Mouse (Mus musculus) limb, embryonic 10.5 days (tissue): ENCODE data around the gene Pspn. TPM values are rescaled to one million over a fixed set of nuclear protein-coding genes. Genes with fewer than 3 reads are reported as not detected.

Source experiments
- DNase-seq: peaks from one replicate; pipeline ENCODE4 v3.0.0-alpha.2; 2017; ENCODE audit warnings: low spot score
- H3K27ac ChIP-seq: fragments of 300-500 bp; sonication (generic); 2 replicates; pipeline ENCODE4 v1.5.1; 2016; ENCODE audit warnings: mild to moderate bottlenecking
- H3K27me3 ChIP-seq: fragments of 300-500 bp; sonication (generic); 2 replicates; pipeline ENCODE4 v1.6.1; 2016; ENCODE audit warnings: low read depth, mild to moderate bottlenecking; ENCODE audit not compliant: poor library complexity, severe bottlenecking
- H3K36me3 ChIP-seq: fragments of 300-500 bp; sonication (generic); 2 replicates; pipeline ENCODE4 v1.6.1; 2016; ENCODE audit warnings: mild to moderate bottlenecking, moderate library complexity
- H3K4me1 ChIP-seq: fragments of 300-500 bp; sonication (generic); 2 replicates; pipeline ENCODE4 v1.6.1; 2016
- H3K4me3 ChIP-seq: fragments of 300-500 bp; sonication (generic); 2 replicates; pipeline ENCODE4 v1.5.1; 2016; ENCODE audit warnings: mild to moderate bottlenecking, moderate library complexity
- H3K9me3 ChIP-seq: fragments of 300-500 bp; sonication (generic); replicated peaks from 2 replicates; pipeline ENCODE4 v1.6.1; 2016; ENCODE audit warnings: mild to moderate bottlenecking
- WGBS: fragments of 180-500 bp; shearing (Covaris S2); methylation state at CpG from one replicate; pipeline ENCODE4 v1.1.7; 2016; 5-methylcytosine and 5-hydroxymethylcytosine counted together
- polyA plus RNA-seq: library from polyadenylated mRNA; unstranded; fragments of >200 nt; fragmentation: Nextera tagmentation; extraction: Ambion mirVana; gene quantifications from 2 replicates; pipeline ENCODE4 v1.2.1, GENCODE M21; 2016

The Pspn gene
- polyA plus RNA-seq, 1 experiment from 2014 or later: not detected

GRCm38 (mm10) chr17:56989467-56990114 lies 10.2 kb downstream of the Pspn start:
- peak overlapping the region; percentile 85 for H3K4me3 ChIP-seq
- peaks cover 6% of the 10 kb centered on the region for H3K4me1 ChIP-seq
- H3K27ac ChIP-seq: peak overlapping the region; percentile 90
- H3K9me3 ChIP-seq: no peaks in the 10 kb centered on the region
- WGBS: 4% methylated on average over 25 of the region's 25 CpGs
- peaks cover 37% of the 10 kb centered on the region for H3K36me3 ChIP-seq
- no peak for DNase-seq
- H3K27me3 ChIP-seq: no peaks in the 10 kb centered on the region

- no peak for DNase-seq
- WGBS: 76% methylated on average over 7 of the region's 7 CpGs
- Histone ChIP-seq H3K27ac (no peak overlapping the region), H3K9me3 (no peaks in the 10 kb centered on the region), H3K27me3 (no peaks in the 10 kb centered on the region), H3K4me1 (peaks cover 10% of the 10 kb centered on the region), H3K4me3 (peak overlapping the region; percentile 85), H3K36me3 (peaks cover 31% of the 10 kb centered on the region)
Measured at GRCm38 (mm10) chr17:56988921-56989430, 10.8 kb downstream of the Pspn start.

DNA sequence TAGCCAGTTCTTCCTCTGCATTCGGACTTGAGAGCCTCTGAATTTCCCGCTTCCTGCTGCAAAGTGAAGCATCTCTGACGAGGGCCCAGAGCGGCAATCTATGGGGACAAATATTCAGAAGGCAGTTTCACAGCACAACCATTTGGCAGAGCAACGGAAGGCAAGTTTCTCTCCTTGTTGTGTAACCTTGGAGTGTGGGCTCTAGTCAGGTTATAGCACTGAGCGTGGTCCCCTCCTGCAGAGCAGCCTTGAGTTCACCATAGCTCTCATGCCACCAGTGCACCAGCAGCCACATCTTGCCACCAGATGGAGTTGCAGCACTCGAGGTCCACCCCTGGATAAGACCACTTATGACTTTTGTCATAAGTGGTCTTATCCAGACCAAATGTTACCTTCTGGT lies 11.4 kb downstream of the Pspn start:
- Histone ChIP-seq H3K36me3 (peaks cover 25% of the 10 kb centered on the region), H3K4me3 (no peak overlapping the region), H3K27me3 (no peaks in the 10 kb centered on the region), H3K9me3 (no peaks in the 10 kb centered on the region), H3K27ac (no peak overlapping the region), H3K4me1 (peaks cover 10% of the 10 kb centered on the region)
- no peak for DNase-seq
- 85% methylated on average over 7 of the region's 7 CpGs for WGBS

DNA sequence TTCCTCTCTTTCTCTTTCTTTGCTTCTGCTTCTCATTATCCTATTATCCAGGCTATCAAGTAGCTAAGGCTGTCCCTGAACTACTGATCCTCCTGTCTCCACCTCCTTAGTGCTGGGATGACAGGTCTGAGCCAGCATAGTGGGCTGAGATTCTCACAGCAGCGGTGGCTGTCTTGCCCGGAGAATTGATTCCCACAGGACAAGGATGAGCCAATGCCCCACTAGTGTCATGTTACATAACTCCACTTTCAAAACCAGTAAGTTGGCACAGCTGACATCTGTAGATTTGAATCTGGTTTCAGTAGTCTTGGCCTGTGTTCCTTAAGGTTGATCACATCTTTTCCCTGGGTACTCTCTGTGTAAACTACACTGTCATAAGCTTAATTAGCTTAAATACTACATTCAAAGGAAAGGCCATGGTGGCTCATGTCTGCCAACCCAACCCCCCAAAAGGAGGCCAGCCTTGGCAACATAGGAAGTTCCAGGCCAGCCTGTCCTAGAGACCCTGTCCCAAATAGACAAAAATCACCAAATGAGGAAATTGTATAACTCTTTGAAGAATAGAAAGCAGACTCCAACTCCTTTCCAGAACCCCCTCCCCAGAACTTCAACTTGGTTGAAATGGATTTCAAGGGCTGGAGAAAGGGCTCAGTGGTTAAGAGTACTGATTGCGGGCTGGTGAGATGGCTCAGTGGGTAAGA lies 13.6 kb downstream of the Pspn start:
- no peaks in the 10 kb centered on the region for H3K27me3 ChIP-seq
- 90% methylated on average over 3 of the region's 3 CpGs for WGBS
- H3K4me3 ChIP-seq: no peak overlapping the region
- peaks cover 10% of the 10 kb centered on the region for H3K4me1 ChIP-seq
- no peak overlapping the region for H3K27ac ChIP-seq
- no peak for DNase-seq
- no peaks in the 10 kb centered on the region for H3K9me3 ChIP-seq
- peaks cover 4% of the 10 kb centered on the region for H3K36me3 ChIP-seq

GRCm38 (mm10) chr17:56985656-56986055 lies 14.2 kb downstream of the Pspn start:
- no peaks in the 10 kb centered on the region for H3K36me3 ChIP-seq
- no peak for DNase-seq
- no peaks in the 10 kb centered on the region for H3K27me3 ChIP-seq
- H3K27ac ChIP-seq: no peak overlapping the region
- H3K4me3 ChIP-seq: no peak overlapping the region
- H3K9me3 ChIP-seq: no peaks in the 10 kb centered on the region
- 78% methylated on average over 3 of the region's 3 CpGs for WGBS
- peaks cover 4% of the 10 kb centered on the region; the same call in 1 of the 2 replicates for H3K4me1 ChIP-seq

- Histone ChIP-seq H3K9me3 (no peaks in the 10 kb centered on the region), H3K4me1 (peaks cover 4% of the 10 kb centered on the region; the same call in 1 of the 2 replicates), H3K36me3 (no peaks in the 10 kb centered on the region), H3K27me3 (no peaks in the 10 kb centered on the region), H3K4me3 (no peak overlapping the region), H3K27ac (no peak overlapping the region)
- DNase-seq: no peak
- 86% methylated on average over 9 of the region's 9 CpGs for WGBS
Measured at GRCm38 (mm10) chr17:56984886-56985285, 14.9 kb downstream of the Pspn start.

- no peaks in the 10 kb centered on the region for H3K36me3 ChIP-seq
- no peaks in the 10 kb centered on the region for H3K27me3 ChIP-seq
- no peaks in the 10 kb centered on the region for H3K9me3 ChIP-seq
- 82% methylated on average over 5 of the region's 5 CpGs for WGBS
- DNase-seq: no peak
- no peak within 1 kb of the TSS for H3K4me3 ChIP-seq
- H3K27ac ChIP-seq: no peak within 1 kb of the TSS
- H3K4me1 ChIP-seq: peaks cover 4% of the 10 kb centered on the region; the same call in 1 of the 2 replicates
Measured at GRCm38 (mm10) chr17:56982013-56982412, 17.8 kb downstream of the Pspn start, which contains the start of gene Acer1. TSS of gene Acer1 (minus strand) at chr17:56982126.

DNA sequence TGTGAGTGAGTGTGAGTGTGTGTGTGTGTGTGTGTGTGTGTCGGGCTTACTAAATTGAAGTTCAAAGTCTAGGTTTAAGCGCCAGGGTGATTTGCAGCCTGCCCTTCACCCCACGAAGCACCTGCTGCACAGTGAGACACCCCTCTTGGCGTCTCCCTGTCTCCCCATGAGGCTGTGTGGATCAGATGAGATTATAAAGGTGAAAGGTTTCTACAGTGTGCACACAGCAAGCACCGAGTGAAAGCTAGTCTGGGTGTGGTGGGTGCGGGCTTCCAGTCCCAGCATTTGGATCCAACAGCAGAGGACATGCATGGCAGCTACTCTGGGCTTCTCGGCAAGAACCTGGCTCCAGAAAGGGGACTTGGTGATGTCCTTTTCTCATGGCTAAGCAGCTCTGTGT lies 18.8 kb downstream of the Pspn start:
- H3K4me1 ChIP-seq: peaks cover 4% of the 10 kb centered on the region; the same call in 1 of the 2 replicates
- H3K9me3 ChIP-seq: no peaks in the 10 kb centered on the region
- H3K36me3 ChIP-seq: no peaks in the 10 kb centered on the region
- no peak for DNase-seq
- H3K27me3 ChIP-seq: no peaks in the 10 kb centered on the region
- H3K27ac ChIP-seq: no peak overlapping the region
- WGBS: 79% methylated on average over 7 of the region's 7 CpGs
- H3K4me3 ChIP-seq: no peak overlapping the region

GRCm38 (mm10) chr17:56979524-56979923 lies 20.3 kb downstream of the Pspn start:
- WGBS: 27% methylated on average over 7 of the region's 8 CpGs
- H3K27ac ChIP-seq: no peak overlapping the region
- H3K27me3 ChIP-seq: no peaks in the 10 kb centered on the region
- H3K4me3 ChIP-seq: no peak overlapping the region
- H3K9me3 ChIP-seq: no peaks in the 10 kb centered on the region
- no peaks in the 10 kb centered on the region for H3K36me3 ChIP-seq
- peaks cover 4% of the 10 kb centered on the region; the same call in 1 of the 2 replicates for H3K4me1 ChIP-seq
- no peak for DNase-seq

DNA sequence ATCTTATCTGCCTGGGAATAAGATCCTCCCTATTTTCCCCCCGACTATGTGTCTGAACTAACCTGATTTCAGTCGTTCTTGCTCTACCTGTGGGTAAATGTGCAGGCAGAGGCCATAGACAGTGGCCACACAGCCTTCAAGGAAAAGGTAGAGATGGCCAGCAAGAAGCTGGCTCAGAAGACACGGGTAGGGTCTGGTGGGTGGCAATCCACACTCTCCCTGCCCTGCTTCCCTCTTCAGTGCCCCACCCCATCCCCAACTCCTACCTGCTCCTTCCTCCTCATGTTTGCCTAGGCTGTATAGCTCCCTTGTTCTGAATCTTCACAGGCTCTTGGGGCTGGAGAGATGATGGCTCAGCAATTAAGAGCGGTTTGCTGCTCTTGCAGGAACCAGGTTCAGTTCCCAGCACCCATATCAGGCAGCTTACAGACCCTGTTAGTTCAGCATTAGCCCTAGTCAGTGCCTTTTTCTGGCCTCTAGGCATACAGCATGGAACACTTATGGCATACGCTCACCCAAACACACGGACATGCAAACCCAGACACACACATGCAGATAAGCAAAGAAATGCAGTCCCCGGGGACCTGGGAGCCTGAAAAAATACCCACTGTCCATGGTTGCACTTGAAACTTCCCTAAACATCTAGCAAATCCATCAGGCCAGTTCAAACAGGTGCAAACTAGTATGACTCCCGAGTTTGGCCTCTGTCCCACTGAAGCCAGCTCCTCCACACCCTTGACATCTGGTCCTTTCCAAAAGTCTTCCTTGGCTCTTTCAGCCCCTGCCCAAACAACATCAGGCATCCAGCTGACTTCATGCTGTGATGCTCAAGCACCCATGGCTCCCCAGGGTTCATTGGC lies 23.1 kb downstream of the Pspn start:
- no peaks in the 10 kb centered on the region for H3K9me3 ChIP-seq
- H3K36me3 ChIP-seq: no peaks in the 10 kb centered on the region
- DNase-seq: no peak
- H3K4me1 ChIP-seq: no peaks in the 10 kb centered on the region
- no peak overlapping the region for H3K4me3 ChIP-seq
- H3K27ac ChIP-seq: no peak overlapping the region
- H3K27me3 ChIP-seq: no peaks in the 10 kb centered on the region
- 78% methylated on average over 8 of the region's 8 CpGs for WGBS

DNA sequence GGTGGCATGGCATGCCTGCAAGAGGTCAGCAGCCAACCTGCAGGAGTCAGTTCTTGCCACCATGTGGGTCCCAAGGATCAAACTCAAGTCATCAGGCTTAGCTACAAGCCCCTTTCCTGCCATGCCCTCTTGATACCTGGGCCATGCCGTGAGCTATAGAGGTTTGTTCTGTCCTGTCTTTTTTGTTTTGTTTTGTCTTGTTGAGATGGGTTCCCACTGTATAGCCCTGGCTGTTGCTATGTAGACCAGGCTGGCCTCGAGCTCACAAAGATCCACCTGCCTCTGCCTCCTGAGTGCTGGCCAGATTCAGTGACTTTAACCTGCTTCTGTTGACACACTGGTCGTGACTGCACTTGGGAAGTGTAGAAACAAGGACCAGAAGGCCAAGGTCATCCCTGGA lies 24.4 kb downstream of the Pspn start:
- Histone ChIP-seq H3K36me3 (no peaks in the 10 kb centered on the region), H3K27ac (no peak overlapping the region), H3K4me1 (no peaks in the 10 kb centered on the region), H3K27me3 (no peaks in the 10 kb centered on the region), H3K9me3 (no peaks in the 10 kb centered on the region), H3K4me3 (no peak overlapping the region)
- DNase-seq: no peak
- whole genome bisulfite sequencing: 82% methylated on average over 3 of the region's 3 CpGs

DNA sequence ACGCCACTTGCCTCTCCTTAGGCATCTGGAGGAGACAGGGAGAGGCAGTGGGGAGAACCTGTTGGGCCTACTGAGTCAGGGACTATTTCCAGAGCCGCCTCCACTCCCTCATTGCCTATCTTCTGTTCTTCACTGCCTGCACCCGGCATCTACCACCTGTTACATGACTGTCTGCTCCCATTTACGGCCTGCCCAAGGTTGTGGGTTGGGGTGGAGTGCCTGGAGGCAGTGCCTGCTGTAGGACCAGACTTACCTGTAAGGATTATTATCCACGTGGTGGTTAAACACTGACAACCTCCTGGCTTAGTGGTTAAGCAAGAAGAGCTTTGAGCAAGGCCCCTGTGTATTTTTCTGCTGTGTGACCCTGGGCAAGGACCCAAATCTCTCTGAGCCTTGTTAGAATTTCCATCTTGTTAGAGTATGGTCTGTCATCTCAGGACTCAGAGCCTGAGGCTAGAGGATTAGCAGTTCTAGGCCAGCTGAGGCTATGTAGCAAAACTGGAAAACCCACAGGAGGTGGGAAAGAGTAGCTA lies 25.0 kb downstream of the Pspn start:
- no peak for DNase-seq
- Histone ChIP-seq H3K27ac (no peak overlapping the region), H3K36me3 (no peaks in the 10 kb centered on the region), H3K9me3 (no peaks in the 10 kb centered on the region), H3K4me3 (no peak overlapping the region), H3K27me3 (peaks cover 4% of the 10 kb centered on the region; the same call in 1 of the 2 replicates), H3K4me1 (no peaks in the 10 kb centered on the region)
- WGBS: 78% methylated on average over 5 of the region's 5 CpGs
